Mouse (Mus musculus) liver, postnatal 0 days (tissue): ENCODE measurements around the gene Tmcc3.

ENCODE experiments used
- CTCF ChIP-seq: sonication (generic); IDR thresholded peaks from 2 replicates; pipeline ENCODE4 v1.5.1; 2016; ENCODE audit warnings: antibody characterized with exemption, low read depth
- EP300 ChIP-seq: IDR thresholded peaks from 2 replicates; pipeline ENCODE4 v1.6.1; 2016; ENCODE audit warnings: antibody characterized with exemption, low read depth, mild to moderate bottlenecking

DNA sequence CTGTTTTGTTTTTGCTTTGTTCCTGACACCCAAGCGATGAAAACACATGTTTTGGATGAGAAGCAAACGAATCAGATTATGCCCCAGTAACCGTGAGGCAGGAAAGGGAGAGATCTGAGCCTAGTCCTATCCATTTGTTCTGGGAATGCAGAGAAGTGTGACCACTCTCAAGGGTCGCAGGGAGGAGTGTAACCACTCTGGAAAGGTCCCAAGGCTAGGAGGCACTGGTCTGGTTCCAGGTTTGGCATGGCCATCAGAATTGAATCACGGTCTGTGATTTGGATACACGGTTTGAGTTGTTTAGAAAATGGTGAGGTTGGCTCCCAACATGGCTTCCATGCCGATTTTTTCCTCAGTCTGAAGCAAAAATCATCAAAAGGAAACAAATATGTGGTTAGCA is 30.5 kb downstream of the Tmcc3 start:
- TF ChIP-seq CTCF (no peak), EP300 (no peak)
